In the genomic region with DNA sequence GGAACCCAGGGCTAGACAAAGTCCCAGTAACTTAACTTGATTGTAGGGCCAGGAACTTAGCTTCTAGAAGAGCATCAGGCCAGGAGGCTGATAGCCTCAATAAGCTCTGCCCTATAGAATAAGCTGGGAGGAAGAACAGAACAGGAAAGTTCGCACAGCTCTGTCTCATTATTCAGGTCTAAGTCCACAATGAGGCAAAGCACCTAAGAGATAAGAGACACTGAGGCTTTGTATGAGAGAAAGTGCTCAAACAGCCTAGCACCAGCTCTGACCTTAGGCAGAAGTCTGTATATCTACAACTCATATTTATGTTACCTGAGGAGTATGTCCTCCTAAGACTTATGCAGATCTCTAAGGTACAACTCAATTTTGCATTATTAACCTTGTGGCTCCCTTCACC, we compare ENCODE assay signal across 19 mouse cellular contexts. TPM values are rescaled to one million over a fixed set of nuclear protein-coding genes. Genes with fewer than 3 reads are reported as not detected.
"Had no signal": no experiment of that assay in that cellular context is flagged by ENCODE, and none has a peak within 500 bp of the region (broad histone marks: within the 10 kb centered on the region; RNA-seq: fewer than 3 reads in every experiment).

No protein-coding gene starts in this region.

- H3K9ac ChIP-seq: liver, embryonic 14.5 days; lung, embryonic 14.5 days; midbrain, embryonic 13.5 days; midbrain, embryonic 15.5 days; neural tube, embryonic 12.5 days had no signal

- H3K9me3 ChIP-seq: megakaryocyte, embryonic 14.5 days; midbrain, embryonic 13.5 days; midbrain, embryonic 15.5 days; neural tube, embryonic 12.5 days had no signal

- H3K4me3 ChIP-seq: megakaryocyte, embryonic 14.5 days; midbrain, embryonic 13.5 days; midbrain, embryonic 15.5 days; neural tube, embryonic 12.5 days had no signal

- DNase-seq: lung, adult 18-20 months; lung, embryonic 14.5 days; lung, postnatal 10 days; lung, postnatal 4 days; right cerebral cortex, postnatal 14 days; spleen, adult 18-20 months; thymus, adult 2 months; thymus, postnatal 25 days had no signal

- ATAC-seq: midbrain, embryonic 13.5 days; midbrain, embryonic 15.5 days had no signal

- H3K27ac ChIP-seq: liver, embryonic 14.5 days; midbrain, embryonic 13.5 days; midbrain, embryonic 15.5 days; neural tube, embryonic 12.5 days had no signal

- H3K27me3 ChIP-seq: megakaryocyte, embryonic 14.5 days; midbrain, embryonic 13.5 days; midbrain, embryonic 15.5 days; neural tube, embryonic 12.5 days had no signal

- H3K4me2 ChIP-seq: lung, embryonic 14.5 days; midbrain, embryonic 11.5 days; midbrain, embryonic 13.5 days; midbrain, embryonic 15.5 days; neural tube, embryonic 12.5 days had no signal

- H3K4me1 ChIP-seq: midbrain, embryonic 13.5 days; midbrain, embryonic 15.5 days; neural tube, embryonic 12.5 days had no signal

RNA-seq across cellular contexts. Expression of a gene that starts 40.6 kb away (rescaled TPM):
- total RNA-seq: monocyte, adult 5-6 weeks had no signal
- polyA plus RNA-seq: liver, embryonic 14.5 days; liver, embryonic 16.5 days; lung, embryonic 14.5 days; lung, embryonic 16.5 days; midbrain, embryonic 13.5 days; neural tube, embryonic 12.5 days; stomach, embryonic 14.5 days; stomach, embryonic 16.5 days; thymus, adult 2 months had no signal
